ENCODE assay signal across 29 mouse cellular contexts in the genomic region with DNA sequence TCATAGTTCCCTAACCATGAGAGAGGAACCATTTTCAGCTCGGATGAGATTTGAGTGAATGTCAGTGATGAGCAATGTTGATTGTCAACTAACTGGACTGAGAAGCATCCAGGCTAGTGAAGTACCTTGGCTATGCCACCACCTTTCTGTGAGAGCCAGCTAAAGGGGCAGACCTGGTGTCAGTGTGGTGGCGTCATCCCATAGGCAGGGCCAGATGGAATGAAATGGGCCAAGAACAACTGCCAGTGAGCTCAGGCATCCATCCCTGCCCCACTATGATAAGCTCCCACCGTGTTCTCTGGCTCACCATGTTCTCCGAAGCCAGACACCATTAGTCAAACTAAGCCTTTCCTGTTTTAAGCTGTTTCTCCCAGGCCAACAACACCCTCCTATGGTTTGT.
DNase-seq lines count a peak whose midpoint lies in the region; ATAC-seq and TF ChIP-seq lines count a peak whose summit lies in the region.
"Had no signal": no experiment of that assay in that cellular context is flagged by ENCODE, and none has a peak within 500 bp of the region (broad histone marks: within the 10 kb centered on the region; RNA-seq: fewer than 3 reads in every experiment).

No protein-coding gene starts in this region.

- no peak overlapping the region for H3K4me2 ChIP-seq in neural tube, embryonic 15.5 days
- H3K4me2 ChIP-seq: embryonic facial prominence, embryonic 12.5 days; forebrain, embryonic 15.5 days; heart, embryonic 13.5 days; hindbrain, embryonic 15.5 days; limb, embryonic 12.5 days; liver, embryonic 15.5 days; lung, embryonic 14.5 days; neural tube, embryonic 12.5 days; stomach, embryonic 15.5 days had no signal

- H3K9me3 ChIP-seq in neural tube, embryonic 15.5 days (replicated peaks): no peaks in the 10 kb centered on the region
- H3K9me3 ChIP-seq: embryonic facial prominence, embryonic 12.5 days; forebrain, embryonic 15.5 days; heart, embryonic 13.5 days; hindbrain, embryonic 10.5 days; hindbrain, embryonic 15.5 days; limb, embryonic 12.5 days; liver, embryonic 15.5 days; midbrain, embryonic 10.5 days; neural tube, embryonic 12.5 days; stomach, embryonic 15.5 days had no signal

- 25% methylated on average over 4 of the region's 4 CpGs for WGBS in cerebellum, adult 2 months
- 88% methylated on average over 4 of the region's 4 CpGs for WGBS in neural tube, embryonic 15.5 days

- H3K27me3 ChIP-seq in cerebellum, adult 2 months (ENCODE audit: control insufficient read depth, insufficient read depth, low read length): no peaks in the 10 kb centered on the region
- no peaks in the 10 kb centered on the region for H3K27me3 ChIP-seq in neural tube, embryonic 15.5 days (replicated peaks)
- H3K27me3 ChIP-seq: embryonic facial prominence, embryonic 12.5 days; forebrain, embryonic 15.5 days; heart, embryonic 13.5 days; hindbrain, embryonic 15.5 days; limb, embryonic 12.5 days; liver, embryonic 15.5 days; neural tube, embryonic 12.5 days; stomach, embryonic 15.5 days had no signal

- ATAC-seq in CD4-positive, CD25-positive, alpha-beta regulatory T cell, adult 4 months: no peak
- ATAC-seq in neural tube, embryonic 15.5 days (ENCODE audit: low FRiP score): no peak
- ATAC-seq: forebrain, embryonic 15.5 days; inflammation-experienced regulatory T-cells, adult 6 months had no signal

- no peak for TF ChIP-seq CTCF in layer of hippocampus, adult 2 months (conservative IDR thresholded peaks at IDR 0.05)
- no peak for TF ChIP-seq CTCF in cerebellum, adult 2 months (IDR thresholded peaks at IDR 0.05; ENCODE audit: borderline replicate concordance, insufficient read depth, low read depth, low read length)

- H3K4me1 ChIP-seq in cerebellum, adult 2 months (ENCODE audit: control insufficient read depth, insufficient read depth, low read length): peaks cover 11% of the 10 kb centered on the region
- 0 out of 2 replicates have a peak, but pooled peaks cover 2% of the 10 kb centered on the region for H3K4me1 ChIP-seq in neural tube, embryonic 15.5 days
- H3K4me1 ChIP-seq: embryonic facial prominence, embryonic 12.5 days; forebrain, embryonic 15.5 days; hindbrain, embryonic 10.5 days; midbrain, embryonic 10.5 days; neural tube, embryonic 12.5 days; stomach, embryonic 15.5 days had no signal

- TF ChIP-seq POLR2A in cerebellum, adult 2 months (IDR thresholded peaks at IDR 0.05; ENCODE audit: borderline replicate concordance, insufficient read depth, low read length): no peak

- no peak overlapping the region for H3K4me3 ChIP-seq in layer of hippocampus, adult 2 months
- H3K4me3 ChIP-seq in cerebellum, adult 2 months (replicated peaks; ENCODE audit: insufficient read depth, low read depth, low read length): no peak overlapping the region
- H3K4me3 ChIP-seq in neural tube, embryonic 15.5 days (replicated peaks): no peak overlapping the region
- H3K4me3 ChIP-seq: embryonic facial prominence, embryonic 12.5 days; forebrain, embryonic 15.5 days; heart, adult 2 months; heart, embryonic 13.5 days; hindbrain, embryonic 10.5 days; hindbrain, embryonic 15.5 days; left cerebral cortex, adult 2 months; limb, embryonic 12.5 days; liver, embryonic 15.5 days; midbrain, embryonic 10.5 days; myocyte; neural tube, embryonic 12.5 days; stomach, embryonic 15.5 days had no signal

- no peak overlapping the region for H3K9ac ChIP-seq in neural tube, embryonic 15.5 days (replicated peaks)
- H3K9ac ChIP-seq: embryonic facial prominence, embryonic 12.5 days; forebrain, embryonic 15.5 days; heart, embryonic 13.5 days; hindbrain, embryonic 15.5 days; limb, embryonic 12.5 days; liver, embryonic 15.5 days; lung, embryonic 14.5 days; neural tube, embryonic 12.5 days; stomach, embryonic 15.5 days had no signal

- peak overlapping the region; percentile 48; the same call in 1 of the 2 replicates for H3K27ac ChIP-seq in layer of hippocampus, adult 2 months
- H3K27ac ChIP-seq in cerebellum, adult 2 months (ENCODE audit: insufficient read depth, low read length): no peak overlapping the region; the same call in 1 of the 2 replicates
- no peak overlapping the region for H3K27ac ChIP-seq in neural tube, embryonic 15.5 days (replicated peaks)
- H3K27ac ChIP-seq: embryonic facial prominence, embryonic 12.5 days; forebrain, embryonic 15.5 days; heart, adult 2 months; heart, embryonic 13.5 days; hindbrain, embryonic 10.5 days; hindbrain, embryonic 15.5 days; left cerebral cortex, adult 2 months; limb, embryonic 12.5 days; liver, embryonic 15.5 days; midbrain, embryonic 10.5 days; neural tube, embryonic 12.5 days; stomach, embryonic 15.5 days had no signal

- H3K36me3 ChIP-seq in neural tube, embryonic 15.5 days: no peaks in the 10 kb centered on the region
- H3K36me3 ChIP-seq: embryonic facial prominence, embryonic 12.5 days; forebrain, embryonic 15.5 days; hindbrain, embryonic 10.5 days; hindbrain, embryonic 15.5 days; limb, embryonic 12.5 days; liver, embryonic 15.5 days; midbrain, embryonic 10.5 days; neural tube, embryonic 12.5 days; stomach, embryonic 15.5 days had no signal

- DNase-seq in layer of hippocampus, adult 2 months (ENCODE audit: low spot score in 2 of 2): no peak
- DNase-seq in layer of hippocampus, postnatal 36 days: no peak
- peak; percentile 52 to 68 for DNase-seq in cerebellum, adult 2 months
- peak; percentile 29 to 32 for DNase-seq in cerebellum, postnatal 14 days
- no peak for DNase-seq in thymus, postnatal 10 days (ENCODE audit: low spot score in 2 of 2)
- DNase-seq: adrenal gland, postnatal 36 days; embryo, embryonic 11 days; heart, adult 2 months; heart, postnatal 14 days; kidney, adult 11 months; kidney, postnatal 14 days; lung, embryonic 14.5 days; lung, postnatal 14 days; thymus, postnatal 25 days had no signal

Comparison
In these comparisons a context has a peak if more than half of its experiments do, and no peak if none do; other contexts are left out.
1. DNase-seq: peak in cerebellum, adult 2 months (2 of 2) and cerebellum, postnatal 14 days (2 of 2); none in layer of hippocampus, adult 2 months (0 of 2), layer of hippocampus, postnatal 36 days (0 of 2) and thymus, postnatal 10 days (0 of 2).